Mouse (Mus musculus) MEL (cell line): ENCODE measurements around the gene Noxa1. TPM values are rescaled to one million over a fixed set of nuclear protein-coding genes. Genes with fewer than 3 reads are reported as not detected.

Source experiments
- DNase-seq: peaks from one replicate; pipeline ENCODE4 v3.0.0; 2011; ENCODE audit warnings: low read depth, low spot score
- H3K27ac ChIP-seq: 2 replicates; pipeline ENCODE4 v1.5.1; 2012; ENCODE audit warnings: low read depth, mild to moderate bottlenecking, control low read depth, low read length, moderate library complexity; ENCODE audit not compliant: control insufficient read depth
- H3K27me3 ChIP-seq, 2 experiments: fragments of 150-350 bp in 1 of 2; sonication (generic) in 1 of 2; 2 replicates each; pipeline ENCODE4 v1.6.1; 2012; ENCODE audit warnings: low read length in 2 of 2, mild to moderate bottlenecking in 2 of 2, improper control_type of control experiment in 1 of 2, moderate library complexity in 1 of 2; ENCODE audit not compliant: insufficient read depth in 2 of 2, control insufficient read depth in 1 of 2
- H3K36me3 ChIP-seq, 2 experiments: 2 replicates each; pipeline ENCODE4 v1.6.1; 2012 to 2014; ENCODE audit warnings: low read length in 2 of 2, improper control_type of control experiment in 1 of 2, inconsistent platforms in 1 of 2, mild to moderate bottlenecking in 1 of 2; ENCODE audit not compliant: insufficient read depth in 2 of 2, control insufficient read depth in 1 of 2
- H3K4me1 ChIP-seq, 2 experiments: fragments of 150-350 bp in 1 of 2; sonication (generic) in 1 of 2; 2 replicates each; pipeline ENCODE4 v1.6.1; 2012; ENCODE audit warnings: low read length in 2 of 2, improper control_type of control experiment in 1 of 2, mild to moderate bottlenecking in 1 of 2; ENCODE audit not compliant: insufficient read depth in 2 of 2, control insufficient read depth in 1 of 2
- H3K4me3 ChIP-seq, 2 experiments: fragments of 150-350 bp in 1 of 2; sonication (generic) in 1 of 2; 2 replicates each; pipeline ENCODE4 v1.5.1; 2012; ENCODE audit warnings: low read depth in 2 of 2, low read length in 2 of 2, mild to moderate bottlenecking in 2 of 2, moderate library complexity in 2 of 2, control low read depth in 1 of 2, improper control_type of control experiment in 1 of 2; ENCODE audit not compliant: control insufficient read depth in 1 of 2, insufficient read depth in 1 of 2
- H3K79me2 ChIP-seq: 2 replicates; pipeline ENCODE4 v1.6.1; 2012; ENCODE audit warnings: mild to moderate bottlenecking, low read length, moderate library complexity; ENCODE audit not compliant: control insufficient read depth, poor library complexity, insufficient read depth
- H3K9ac ChIP-seq: 2 replicates; pipeline ENCODE4 v1.6.1; 2012; ENCODE audit warnings: low read depth, mild to moderate bottlenecking, control low read depth, low read length, moderate library complexity; ENCODE audit not compliant: control insufficient read depth, poor library complexity, severe bottlenecking
- H3K9me3 ChIP-seq: fragments of 150-350 bp; sonication (generic); replicated peaks from 2 replicates; pipeline ENCODE4 v1.6.1; 2012; ENCODE audit warnings: mild to moderate bottlenecking, low read length, improper control_type of control experiment, moderate library complexity; ENCODE audit not compliant: insufficient read depth
- CHD1 ChIP-seq: IDR thresholded peaks from 2 replicates; pipeline ENCODE4 v1.6.1; 2012; ENCODE audit warnings: low read depth, mild to moderate bottlenecking, inconsistent platforms, low read length, improper control_type of control experiment
- ETS1 ChIP-seq: IDR thresholded peaks from 2 replicates; pipeline ENCODE4 v1.6.1; 2012; ENCODE audit warnings: low read depth, mild to moderate bottlenecking, inconsistent platforms, low read length, improper control_type of control experiment, moderate library complexity
- JUND ChIP-seq: IDR thresholded peaks from 2 replicates; pipeline ENCODE4 v1.6.1; 2011; ENCODE audit warnings: low read depth, mild to moderate bottlenecking, improper control_type of control experiment, low read length
- MAFK ChIP-seq: IDR thresholded peaks from 2 replicates; pipeline ENCODE4 v1.6.1; 2011; ENCODE audit warnings: low read depth, mild to moderate bottlenecking, low read length, improper control_type of control experiment, borderline replicate concordance
- MEF2A ChIP-seq: IDR thresholded peaks from 2 replicates; pipeline ENCODE4 v1.6.1; 2014; ENCODE audit warnings: low read depth, mild to moderate bottlenecking, inconsistent platforms, low read length, improper control_type of control experiment; ENCODE audit not compliant: poor library complexity, insufficient replicate concordance, severe bottlenecking; ENCODE audit errors: extremely low read depth
- MXI1 ChIP-seq: IDR thresholded peaks from 2 replicates; pipeline ENCODE4 v1.6.1; 2011; ENCODE audit warnings: mild to moderate bottlenecking, low read depth, low read length, improper control_type of control experiment
- MYC ChIP-seq: IDR thresholded peaks from 2 replicates; pipeline ENCODE4 v1.6.1; 2011; ENCODE audit warnings: low read depth, mild to moderate bottlenecking, low read length, improper control_type of control experiment, moderate library complexity
- NRF1 ChIP-seq: IDR thresholded peaks from 2 replicates; pipeline ENCODE4 v1.6.1; 2014; ENCODE audit warnings: low read depth, mild to moderate bottlenecking, inconsistent platforms, low read length, improper control_type of control experiment, moderate library complexity; ENCODE audit not compliant: poor library complexity, insufficient read depth, severe bottlenecking
- SIN3A ChIP-seq: IDR thresholded peaks from 2 replicates; pipeline ENCODE4 v1.6.1; 2012; ENCODE audit warnings: low read length, improper control_type of control experiment, inconsistent platforms
- TCF12 ChIP-seq: IDR thresholded peaks from 2 replicates; pipeline ENCODE4 v1.6.1; 2014; ENCODE audit warnings: low read depth, mild to moderate bottlenecking, inconsistent platforms, low read length, improper control_type of control experiment, moderate library complexity
- USF1 ChIP-seq: IDR thresholded peaks from 2 replicates; pipeline ENCODE4 v1.6.1; 2014; ENCODE audit warnings: low read depth, mild to moderate bottlenecking, inconsistent platforms, low read length, improper control_type of control experiment, moderate library complexity
- USF2 ChIP-seq, 2 experiments: IDR thresholded peaks; 2 replicates each; pipeline ENCODE4 v1.6.1; 2011 to 2012; ENCODE audit warnings: improper control_type of control experiment in 2 of 2, low read length in 2 of 2, borderline replicate concordance in 1 of 2, inconsistent platforms in 1 of 2, low read depth in 1 of 2, mild to moderate bottlenecking in 1 of 2; ENCODE audit not compliant: insufficient read depth in 1 of 2
- ZMIZ1 ChIP-seq: IDR thresholded peaks from 2 replicates; pipeline ENCODE4 v1.6.1; 2012; ENCODE audit warnings: low read depth, mild to moderate bottlenecking, inconsistent platforms, low read length, improper control_type of control experiment, moderate library complexity
- polyA plus RNA-seq, 2 experiments: library from polyadenylated mRNA; stranded (reverse) in 1 of 2; unstranded in 1 of 2; fragments of >175 nt in 1 of 2; fragments of >200 nt in 1 of 2; gene quantifications; 2 replicates each; pipeline versions ENCODE4 v1.2.1 to v1.2.4; 2012; ENCODE audit warnings: low replicate concordance in 2 of 2, low read depth in 1 of 2; ENCODE audit not compliant: insufficient read length in 2 of 2, insufficient read depth in 1 of 2, missing spikeins in 1 of 2
- total RNA-seq: library from RNA; depleted of rRNA; stranded (reverse); fragments of 300-350 nt; gene quantifications from 2 replicates; pipeline ENCODE4 v1.2.3, GENCODE M21; 2012

Gene Noxa1
- total and polyA plus RNA-seq, 3 experiments = 0.08 to 0.10 TPM; not detected in 1

DNA sequence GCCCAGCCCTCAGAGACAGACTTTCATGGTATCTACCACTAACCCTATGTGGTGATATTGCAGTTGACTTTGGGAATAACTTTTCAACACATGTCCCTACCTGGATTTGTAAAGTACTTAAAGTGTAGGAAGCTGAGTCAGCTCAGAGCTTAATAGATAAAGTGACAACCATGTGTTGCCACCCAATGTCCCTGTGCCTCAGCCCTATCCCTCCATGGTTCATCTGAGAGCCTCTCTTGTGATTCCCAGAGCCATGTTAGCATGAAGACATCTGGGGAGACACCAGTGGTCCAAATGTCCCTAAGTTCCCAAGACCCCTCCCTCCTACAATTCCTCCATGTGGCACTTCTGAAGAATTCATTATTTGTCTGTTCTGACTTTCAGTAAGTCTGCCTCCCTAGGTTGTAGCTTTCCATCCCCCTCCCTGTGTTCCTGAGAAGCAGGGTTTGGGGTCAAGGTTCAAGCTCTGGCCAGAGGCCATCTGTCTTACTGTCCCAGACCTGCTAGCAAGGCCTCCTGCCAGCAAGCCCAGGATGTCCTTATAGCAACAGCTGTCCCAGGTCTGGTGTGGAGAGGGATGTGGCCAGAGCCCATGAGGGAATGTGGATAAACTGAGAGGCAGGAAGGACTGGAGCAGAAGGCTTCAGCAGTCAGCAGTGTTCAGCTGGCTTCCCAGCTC lies 15.7 kb upstream of the Noxa1 start:
- H3K27me3 ChIP-seq = no peaks in the 10 kb centered on the region
- peak overlapping the region; percentile 64 for H3K9ac ChIP-seq
- no peak overlapping the region for H3K4me3 ChIP-seq
- DNase-seq = peak; percentile 55
- peaks cover 0 to 39% of the 10 kb centered on the region in 2 experiments; a peak in 2 of 4 replicates for H3K36me3 ChIP-seq
- no peaks in the 10 kb centered on the region for H3K9me3 ChIP-seq
- H3K27ac ChIP-seq = peak overlapping the region; percentile 98
- H3K4me1 ChIP-seq = peaks cover 25 to 42% of the 10 kb centered on the region in 2 experiments
- H3K79me2 ChIP-seq = no peaks in the 10 kb centered on the region; the same call in 1 of the 2 replicates
- TF ChIP-seq TCF12 (0 out of 2 replicates have a peak, but pooled peaks have one; percentile 20), MAFK (no peak), SIN3A (no peak), ETS1 (no peak), USF1 (0 out of 2 replicates have a peak, but pooled peaks have one; percentile 1), MYC (peak; percentile 51; the same call in 1 of the 2 replicates), NRF1 (no peak), JUND (no peak), USF2 (IDR thresholded peaks at IDR 0.05; ENCODE audit: borderline replicate concordance in 1 of 2, insufficient read depth in 1 of 2, low read depth in 1 of 2, low read length in 2 of 2) (no peak), ZMIZ1 (no peak), CHD1 (no peak)

DNA sequence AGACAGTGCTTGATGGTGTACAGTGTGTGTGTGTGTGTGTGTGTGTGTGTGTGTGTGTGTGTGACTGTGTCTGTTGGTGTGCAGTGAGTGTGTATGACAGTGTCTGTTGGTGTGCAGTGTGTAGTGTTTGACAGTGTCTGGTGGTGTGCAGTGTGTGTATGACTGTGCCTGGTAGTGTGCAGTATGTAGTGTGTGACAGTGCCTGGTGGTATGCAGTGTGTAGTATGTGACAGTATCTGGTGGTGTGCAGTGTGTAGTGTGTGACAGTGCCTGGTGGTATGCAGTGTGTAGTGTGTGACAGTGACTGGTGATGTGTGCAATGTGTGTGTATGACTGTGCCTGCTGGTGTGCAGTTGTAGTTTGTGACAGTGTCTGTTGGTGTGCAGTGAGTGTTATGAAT lies 14.5 kb upstream of the Noxa1 start:
- peaks cover 25 to 41% of the 10 kb centered on the region in 2 experiments for H3K4me1 ChIP-seq
- H3K9me3 ChIP-seq = no peaks in the 10 kb centered on the region
- H3K9ac ChIP-seq = no peak overlapping the region
- no peak for DNase-seq
- no peaks in the 10 kb centered on the region for H3K27me3 ChIP-seq
- no peak overlapping the region for H3K27ac ChIP-seq
- H3K4me3 ChIP-seq = no peak overlapping the region
- no peaks in the 10 kb centered on the region; the same call in 1 of the 2 replicates for H3K79me2 ChIP-seq
- peaks cover 0 to 37% of the 10 kb centered on the region in 2 experiments; a peak in 2 of 4 replicates for H3K36me3 ChIP-seq
- TF ChIP-seq MEF2A (no peak), TCF12 (no peak), CHD1 (no peak), MXI1 (no peak)
